Mouse (Mus musculus): ENCODE data around the gene Hapln4. TPM values are rescaled to one million over a fixed set of nuclear protein-coding genes. Genes with fewer than 3 reads are reported as not detected.

Hapln4 gene
- polyA plus RNA-seq, 1 experiment from 2014 or later = 1.3 TPM

- Histone ChIP-seq H3K36me3 (peaks cover 6% of the 10 kb centered on the region; the same call in 1 of the 2 replicates), H3K27ac (replicated peaks) (peak overlapping the region; percentile 74), H3K4me1 (replicated peaks) (peaks cover 20% of the 10 kb centered on the region), H3K4me3 (no peak overlapping the region), H3K4me2 (no peak overlapping the region), H3K9me3 (no peaks in the 10 kb centered on the region), H3K27me3 (no peaks in the 10 kb centered on the region), H3K9ac (no peak overlapping the region)
- ATAC-seq (ENCODE audit: low FRiP score, low read depth) = no peak
- 65% methylated on average over 3 of the region's 3 CpGs for WGBS
Measured at GRCm38 (mm10) chr8:70128435-70128834, 45.2 kb downstream of the Hapln4 start.

GRCm38 (mm10) chr8:70129309-70129952 lies 46.2 kb downstream of the Hapln4 start:
- H3K9me3 ChIP-seq = no peaks in the 10 kb centered on the region
- no peak overlapping the region for H3K9ac ChIP-seq
- peak; percentile 74 for ATAC-seq (ENCODE audit: low FRiP score, low read depth)
- WGBS = 58% methylated on average over 9 of the region's 9 CpGs
- H3K27ac ChIP-seq (replicated peaks) = peak overlapping the region; percentile 74
- H3K27me3 ChIP-seq = no peaks in the 10 kb centered on the region
- H3K4me1 ChIP-seq (replicated peaks) = peaks cover 20% of the 10 kb centered on the region
- H3K36me3 ChIP-seq = peaks cover 10% of the 10 kb centered on the region
- H3K4me2 ChIP-seq = no peak overlapping the region
- no peak overlapping the region for H3K4me3 ChIP-seq

- Histone ChIP-seq H3K27ac (replicated peaks) (peak overlapping the region; percentile 74), H3K4me1 (replicated peaks) (peaks cover 20% of the 10 kb centered on the region), H3K9ac (no peak overlapping the region), H3K4me2 (no peak overlapping the region), H3K27me3 (no peaks in the 10 kb centered on the region), H3K9me3 (no peaks in the 10 kb centered on the region), H3K4me3 (no peak overlapping the region), H3K36me3 (peaks cover 17% of the 10 kb centered on the region)
- WGBS = 81% methylated on average over 3 of the region's 3 CpGs
- no peak for ATAC-seq (ENCODE audit: low FRiP score, low read depth)
Measured at GRCm38 (mm10) chr8:70130066-70130465, 46.8 kb downstream of the Hapln4 start.

GRCm38 (mm10) chr8:70131166-70131883 lies 48.1 kb downstream of the Hapln4 start, which contains the start of gene Nr2c2ap:
Gene Nr2c2ap (plus strand): TSS chr8:70131333.
- peaks cover 24% of the 10 kb centered on the region for H3K36me3 ChIP-seq
- H3K4me1 ChIP-seq (replicated peaks) = peaks cover 20% of the 10 kb centered on the region
- peak within 1 kb of the TSS; percentile 74 for H3K4me2 ChIP-seq
- peak within 1 kb of the TSS; percentile 63 for H3K4me3 ChIP-seq
- H3K9me3 ChIP-seq = no peaks in the 10 kb centered on the region
- peak within 1 kb of the TSS; percentile 47 for H3K9ac ChIP-seq
- ATAC-seq (ENCODE audit: low FRiP score, low read depth) = peak; percentile 82
- H3K27me3 ChIP-seq = no peaks in the 10 kb centered on the region
- peak within 1 kb of the TSS; percentile 74 for H3K27ac ChIP-seq (replicated peaks)
- WGBS = under 1% methylated on average over 37 of the region's 37 CpGs

GRCm38 (mm10) chr8:70134086-70134485 lies 50.8 kb downstream of the Hapln4 start:
- no peak overlapping the region for H3K4me3 ChIP-seq

GRCm38 (mm10) chr8:70134931-70135330 lies 51.7 kb downstream of the Hapln4 start:
- Histone ChIP-seq H3K9me3 (no peaks in the 10 kb centered on the region), H3K4me1 (replicated peaks) (peaks cover 29% of the 10 kb centered on the region), H3K27me3 (no peaks in the 10 kb centered on the region), H3K4me2 (no peak overlapping the region), H3K4me3 (no peak overlapping the region), H3K9ac (no peak overlapping the region), H3K36me3 (peaks cover 24% of the 10 kb centered on the region), H3K27ac (replicated peaks) (no peak overlapping the region)
- WGBS = 95% methylated on average over 9 of the region's 9 CpGs
- no peak for ATAC-seq (ENCODE audit: low FRiP score, low read depth)

More at GRCm38 (mm10) chr8:70134086-70134485, 50.8 kb downstream of the Hapln4 start:
- Histone ChIP-seq H3K9ac (no peak overlapping the region), H3K4me1 (replicated peaks) (peaks cover 28% of the 10 kb centered on the region), H3K27ac (replicated peaks) (no peak overlapping the region), H3K36me3 (peaks cover 24% of the 10 kb centered on the region), H3K4me2 (no peak overlapping the region), H3K9me3 (no peaks in the 10 kb centered on the region), H3K27me3 (no peaks in the 10 kb centered on the region)
- 94% methylated on average over 5 of the region's 5 CpGs for WGBS
- ATAC-seq (ENCODE audit: low FRiP score, low read depth) = no peak

GRCm38 (mm10) chr8:70136591-70136990 lies 53.3 kb downstream of the Hapln4 start:
- no peaks in the 10 kb centered on the region for H3K27me3 ChIP-seq
- H3K27ac ChIP-seq (replicated peaks) = no peak overlapping the region
- H3K4me3 ChIP-seq = no peak overlapping the region
- no peak for ATAC-seq (ENCODE audit: low FRiP score, low read depth)
- no peak overlapping the region for H3K9ac ChIP-seq
- peaks cover 24% of the 10 kb centered on the region for H3K36me3 ChIP-seq
- no peak overlapping the region for H3K4me2 ChIP-seq
- peaks cover 34% of the 10 kb centered on the region for H3K4me1 ChIP-seq (replicated peaks)
- WGBS = 85% methylated on average over 4 of the region's 4 CpGs
- no peaks in the 10 kb centered on the region for H3K9me3 ChIP-seq

GRCm38 (mm10) chr8:70137890-70138289 lies 54.6 kb downstream of the Hapln4 start:
- peak overlapping the region; percentile 82 for H3K4me3 ChIP-seq
- peak overlapping the region; percentile 74 for H3K4me2 ChIP-seq
- no peaks in the 10 kb centered on the region for H3K27me3 ChIP-seq
- H3K4me1 ChIP-seq (replicated peaks) = peaks cover 26% of the 10 kb centered on the region
- no peak for ATAC-seq (ENCODE audit: low FRiP score, low read depth)
- H3K9ac ChIP-seq = no peak overlapping the region
- no peaks in the 10 kb centered on the region for H3K9me3 ChIP-seq
- H3K27ac ChIP-seq (replicated peaks) = no peak overlapping the region
- WGBS = 81% methylated on average over 4 of the region's 4 CpGs
- peaks cover 34% of the 10 kb centered on the region for H3K36me3 ChIP-seq

GRCm38 (mm10) chr8:70139026-70139857 lies 56.0 kb downstream of the Hapln4 start, which contains the start of the genes Rfxank, Borcs8 and Mef2b:
Gene Rfxank (minus strand): TSS chr8:70139154.
Gene Borcs8 (plus strand): TSS chr8:70139499.
Gene Mef2b (plus strand): TSS chr8:70139711.
- peak within 1 kb of the TSS; percentile 87 for H3K27ac ChIP-seq (replicated peaks)
- peaks cover 26% of the 10 kb centered on the region for H3K4me1 ChIP-seq (replicated peaks)
- H3K9ac ChIP-seq = peak within 1 kb of the TSS; percentile 85
- H3K4me2 ChIP-seq = peak within 1 kb of the TSS; percentile 74
- peaks cover 33% of the 10 kb centered on the region for H3K36me3 ChIP-seq
- no peaks in the 10 kb centered on the region for H3K9me3 ChIP-seq
- under 1% methylated on average over 46 of the region's 46 CpGs for WGBS
- ATAC-seq (ENCODE audit: low FRiP score, low read depth) = peak; percentile 96
- no peaks in the 10 kb centered on the region for H3K27me3 ChIP-seq
- H3K4me3 ChIP-seq = peak within 1 kb of the TSS; percentile 82

GRCm38 (mm10) chr8:70139981-70140380 lies 56.7 kb downstream of the Hapln4 start:
- Histone ChIP-seq H3K4me2 (peak overlapping the region; percentile 74), H3K27ac (replicated peaks) (peak overlapping the region; percentile 87), H3K27me3 (no peaks in the 10 kb centered on the region), H3K9me3 (no peaks in the 10 kb centered on the region), H3K9ac (peak overlapping the region; percentile 85), H3K4me1 (replicated peaks) (peaks cover 26% of the 10 kb centered on the region), H3K36me3 (peaks cover 32% of the 10 kb centered on the region), H3K4me3 (peak overlapping the region; percentile 82)
- ATAC-seq (ENCODE audit: low FRiP score, low read depth) = no peak
- 13% methylated on average over 9 of the region's 9 CpGs for WGBS
